Mouse (Mus musculus): ENCODE results near the gene Abt1. TPM values are rescaled to one million over a fixed set of nuclear protein-coding genes. Genes with fewer than 3 reads are reported as not detected.
"Not testable (repeated sequence)": the region's sequence is repeated elsewhere in the genome, so short reads cannot be mapped to it uniquely, and the experiment has no call there.

Abt1 gene
- polyA plus RNA-seq, 1 experiment from 2014 or later: 11.9 TPM

- H3K4me1 ChIP-seq (replicated peaks; ENCODE audit: control insufficient read depth, insufficient read depth, low read length): 0 out of 2 replicates have a peak, but pooled peaks cover 4% of the 10 kb centered on the region
- no peak overlapping the region for H3K9ac ChIP-seq (ENCODE audit: low read length)
- H3K27ac ChIP-seq (ENCODE audit: low read depth): no peak overlapping the region
- no peaks in the 10 kb centered on the region for H3K36me3 ChIP-seq (ENCODE audit: control insufficient read depth, insufficient read depth, low read length)
- no peak for ATAC-seq (replicated peaks; ENCODE audit: low FRiP score, low TSS enrichment, low read depth)
- H3K4me2 ChIP-seq (ENCODE audit: low read length): peak overlapping the region; percentile 48; the same call in 1 of the 2 replicates
- peaks cover 27% of the 10 kb centered on the region for H3K27me3 ChIP-seq (replicated peaks; ENCODE audit: control insufficient read depth, insufficient read depth, low read length)
- DNase-seq (ENCODE audit: low spot score): no peak
- peak overlapping the region; percentile 17; the same call in 1 of the 2 replicates for H3K4me3 ChIP-seq (ENCODE audit: low read depth, low read length)
- 11% methylated on average over 24 of the region's 24 CpGs for whole genome bisulfite sequencing
- no peaks in the 10 kb centered on the region; the same call in 1 of the 2 replicates for H3K9me3 ChIP-seq (ENCODE audit: control insufficient read depth, low read length)
Observed at GRCm38 (mm10) chr13:23400771-23401682, 22.6 kb downstream of the Abt1 start.

GRCm38 (mm10) chr13:23396913-23397312, 26.8 kb downstream of the Abt1 start:
- peak; percentile 68 for DNase-seq (ENCODE audit: low spot score)
- WGBS: 13% methylated on average over 14 of the region's 14 CpGs
- H3K9me3 ChIP-seq (ENCODE audit: control insufficient read depth, low read length); H3K9ac ChIP-seq (ENCODE audit: low read length); ATAC-seq (replicated peaks; ENCODE audit: low FRiP score, low TSS enrichment, low read depth); H3K27ac ChIP-seq (ENCODE audit: low read depth); H3K4me1 ChIP-seq (replicated peaks; ENCODE audit: control insufficient read depth, insufficient read depth, low read length); H3K36me3 ChIP-seq (ENCODE audit: control insufficient read depth, insufficient read depth, low read length): not testable (repeated sequence)
- Histone ChIP-seq H3K4me3 (ENCODE audit: low read depth, low read length) (peak overlapping the region; percentile 48; the same call in 1 of the 2 replicates), H3K27me3 (replicated peaks; ENCODE audit: control insufficient read depth, insufficient read depth, low read length) (peaks cover 49% of the 10 kb centered on the region), H3K4me2 (ENCODE audit: low read length) (peak overlapping the region; percentile 92; the same call in 1 of the 2 replicates)

- peak; percentile 84 for DNase-seq (ENCODE audit: low spot score)
- under 1% methylated on average over 31 of the region's 31 CpGs for WGBS
Observed at GRCm38 (mm10) chr13:23396246-23396703, 27.4 kb downstream of the Abt1 start.

DNA sequence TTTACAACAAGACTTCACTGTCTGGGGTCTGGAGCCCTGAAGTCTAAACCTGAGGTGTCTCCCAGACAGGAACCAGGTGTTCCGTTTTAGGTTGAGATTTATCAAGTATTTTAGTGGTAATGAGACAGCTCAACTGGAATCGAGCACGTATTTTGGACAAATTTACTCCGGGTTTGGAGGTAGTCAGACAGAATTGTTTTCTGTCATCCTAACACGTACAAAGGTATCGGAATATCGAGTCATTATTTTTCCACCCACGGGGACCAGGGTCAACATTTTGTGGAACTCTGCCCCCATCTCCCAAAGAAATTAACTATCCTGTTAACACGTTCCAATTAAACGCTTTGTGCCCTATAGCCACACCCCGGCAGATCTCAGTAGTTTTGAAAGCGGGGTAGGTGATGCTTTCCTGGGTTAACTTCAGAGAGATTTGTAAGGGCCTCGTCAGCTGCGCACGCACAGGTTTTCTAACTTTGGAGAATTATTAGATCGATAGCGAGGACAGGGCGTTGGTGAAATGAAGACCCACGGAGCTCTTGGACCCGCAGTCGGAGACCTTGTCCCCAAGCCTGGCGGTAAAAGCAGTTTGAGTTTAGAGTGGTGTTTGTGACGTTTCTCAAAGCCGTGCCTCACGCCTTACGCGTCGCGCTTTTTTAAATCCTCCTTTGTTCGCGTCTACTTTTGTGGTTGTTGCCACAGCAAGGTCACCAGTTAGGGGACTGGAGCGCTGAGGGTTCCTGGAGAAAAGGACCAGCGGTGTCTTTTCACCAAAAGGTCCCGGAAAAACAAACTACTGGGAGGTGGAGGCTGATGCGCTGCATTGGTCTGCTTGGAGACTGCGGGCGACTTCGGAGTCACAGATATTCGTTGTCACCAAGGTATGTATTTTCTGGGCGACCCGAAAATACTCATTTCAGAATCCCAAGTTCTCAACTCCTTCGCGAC, 28.1 kb downstream of the Abt1 start:
- Histone ChIP-seq H3K9ac (ENCODE audit: low read length) (0 out of 2 replicates have a peak overlapping the region, but pooled peaks have one; percentile 22), H3K9me3 (ENCODE audit: control insufficient read depth, low read length) (no peaks in the 10 kb centered on the region), H3K4me3 (ENCODE audit: low read depth, low read length) (peak overlapping the region; percentile 48), H3K4me1 (replicated peaks; ENCODE audit: control insufficient read depth, insufficient read depth, low read length) (0 out of 2 replicates have a peak, but pooled peaks cover 10% of the 10 kb centered on the region), H3K4me2 (ENCODE audit: low read length) (peak overlapping the region; percentile 92), H3K27ac (ENCODE audit: low read depth) (no peak overlapping the region), H3K36me3 (ENCODE audit: control insufficient read depth, insufficient read depth, low read length) (no peaks in the 10 kb centered on the region), H3K27me3 (replicated peaks; ENCODE audit: control insufficient read depth, insufficient read depth, low read length) (peaks cover 53% of the 10 kb centered on the region)
- 4% methylated on average over 43 of the region's 43 CpGs for WGBS
- ATAC-seq (replicated peaks; ENCODE audit: low FRiP score, low TSS enrichment, low read depth): no peak
- DNase-seq (ENCODE audit: low spot score): peak; percentile 78

More at GRCm38 (mm10) chr13:23396246-23396703, 27.4 kb downstream of the Abt1 start:
- Histone ChIP-seq H3K9ac (ENCODE audit: low read length) (peak overlapping the region; percentile 3; the same call in 1 of the 2 replicates), H3K4me3 (ENCODE audit: low read depth, low read length) (peak overlapping the region; percentile 48), H3K27me3 (replicated peaks; ENCODE audit: control insufficient read depth, insufficient read depth, low read length) (peaks cover 53% of the 10 kb centered on the region), H3K27ac (ENCODE audit: low read depth) (no peak overlapping the region), H3K4me2 (ENCODE audit: low read length) (peak overlapping the region; percentile 92), H3K4me1 (replicated peaks; ENCODE audit: control insufficient read depth, insufficient read depth, low read length) (0 out of 2 replicates have a peak, but pooled peaks cover 10% of the 10 kb centered on the region), H3K36me3 (ENCODE audit: control insufficient read depth, insufficient read depth, low read length) (no peaks in the 10 kb centered on the region), H3K9me3 (ENCODE audit: control insufficient read depth, low read length) (no peaks in the 10 kb centered on the region; the same call in 1 of the 2 replicates)
- ATAC-seq (replicated peaks; ENCODE audit: low FRiP score, low TSS enrichment, low read depth): no peak

DNA sequence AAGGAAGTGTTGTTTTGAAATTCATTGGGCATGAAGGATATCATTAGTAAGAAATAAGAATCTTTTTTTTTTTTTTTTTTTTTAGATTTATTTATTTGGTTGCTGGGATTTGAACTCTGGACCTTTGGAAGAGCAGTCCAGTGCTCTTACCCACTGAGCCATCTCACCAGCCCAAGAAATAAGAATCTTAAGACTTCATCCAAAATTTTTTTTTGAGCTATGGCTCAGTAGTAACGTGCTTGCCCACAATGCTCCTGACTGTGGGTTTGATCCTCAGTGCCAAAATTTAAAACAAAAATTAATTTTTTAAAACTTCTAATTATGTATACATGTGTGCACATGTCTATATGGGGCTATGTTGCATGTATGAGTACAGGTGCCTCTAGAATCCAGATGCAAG, 36.1 kb downstream of the Abt1 start:
- no peak for DNase-seq (ENCODE audit: low spot score)
- Histone ChIP-seq H3K36me3 (ENCODE audit: control insufficient read depth, insufficient read depth, low read length) (no peaks in the 10 kb centered on the region), H3K4me3 (ENCODE audit: low read depth, low read length) (no peak overlapping the region), H3K27me3 (replicated peaks; ENCODE audit: control insufficient read depth, insufficient read depth, low read length) (0 out of 2 replicates have a peak, but pooled peaks cover 6% of the 10 kb centered on the region), H3K9ac (ENCODE audit: low read length) (no peak overlapping the region), H3K27ac (ENCODE audit: low read depth) (no peak overlapping the region), H3K4me1 (replicated peaks; ENCODE audit: control insufficient read depth, insufficient read depth, low read length) (no peaks in the 10 kb centered on the region), H3K9me3 (ENCODE audit: control insufficient read depth, low read length) (no peaks in the 10 kb centered on the region), H3K4me2 (ENCODE audit: low read length) (no peak overlapping the region)
- ATAC-seq (replicated peaks; ENCODE audit: low FRiP score, low TSS enrichment, low read depth): no peak
- WGBS: 87% methylated on average over 1 of the region's 1 CpGs

DNA sequence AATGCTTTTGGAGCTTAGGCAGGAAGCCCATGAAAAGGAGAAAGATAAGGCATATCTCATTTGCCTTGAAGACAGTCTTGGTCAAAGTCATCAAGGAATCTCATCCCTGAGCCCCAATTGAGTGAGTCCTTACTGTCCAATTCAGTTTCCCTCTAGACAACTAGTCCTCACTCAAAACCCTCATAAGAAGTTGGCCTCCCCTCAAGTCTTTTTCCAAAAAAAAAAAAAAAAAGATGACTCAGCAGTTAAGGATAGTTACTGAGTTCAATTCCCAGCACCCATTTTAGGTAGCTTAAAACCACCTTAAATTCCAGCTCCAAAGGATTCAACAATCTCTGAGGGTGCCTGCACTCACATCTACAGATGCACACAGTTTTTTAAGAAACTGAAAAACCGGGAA, 40.5 kb downstream of the Abt1 start:
- no peak overlapping the region for H3K4me2 ChIP-seq (ENCODE audit: low read length)
- ATAC-seq (replicated peaks; ENCODE audit: low FRiP score, low TSS enrichment, low read depth): no peak
- no peak overlapping the region for H3K9ac ChIP-seq (ENCODE audit: low read length)
- no peaks in the 10 kb centered on the region for H3K4me1 ChIP-seq (replicated peaks; ENCODE audit: control insufficient read depth, insufficient read depth, low read length)
- no peak for DNase-seq (ENCODE audit: low spot score)
- H3K9me3 ChIP-seq (ENCODE audit: control insufficient read depth, low read length): no peaks in the 10 kb centered on the region
- no peaks in the 10 kb centered on the region for H3K27me3 ChIP-seq (replicated peaks; ENCODE audit: control insufficient read depth, insufficient read depth, low read length)
- H3K4me3 ChIP-seq (ENCODE audit: low read depth, low read length): no peak overlapping the region
- no peaks in the 10 kb centered on the region for H3K36me3 ChIP-seq (ENCODE audit: control insufficient read depth, insufficient read depth, low read length)
- WGBS: 74% methylated on average over 1 of the region's 1 CpGs
- no peak overlapping the region for H3K27ac ChIP-seq (ENCODE audit: low read depth)

DNA sequence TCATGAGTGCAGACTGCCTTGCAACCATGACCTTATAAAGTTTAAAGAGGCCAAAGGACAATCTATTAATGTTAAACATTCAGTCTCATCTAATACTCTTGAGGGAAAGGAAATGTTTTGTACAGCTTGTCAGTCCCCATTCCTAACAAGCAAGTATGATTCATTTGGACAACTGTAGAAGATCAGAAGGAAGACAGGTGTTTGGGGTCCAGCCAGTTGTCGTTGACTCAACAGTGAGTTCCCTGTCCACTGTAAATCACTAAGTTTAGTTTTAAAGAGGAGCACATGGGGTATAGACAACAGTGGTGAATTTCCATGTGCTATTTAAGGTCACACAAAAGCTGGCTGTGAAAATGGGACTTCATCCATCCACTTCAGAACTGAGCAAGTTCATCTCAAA, 51.2 kb downstream of the Abt1 start:
- no peak overlapping the region for H3K9ac ChIP-seq (ENCODE audit: low read length)
- no peaks in the 10 kb centered on the region for H3K27me3 ChIP-seq (replicated peaks; ENCODE audit: control insufficient read depth, insufficient read depth, low read length)
- no peak overlapping the region for H3K4me3 ChIP-seq (ENCODE audit: low read depth, low read length)
- no peak overlapping the region for H3K27ac ChIP-seq (ENCODE audit: low read depth)
- no peak for DNase-seq (ENCODE audit: low spot score)
- ATAC-seq (replicated peaks; ENCODE audit: low FRiP score, low TSS enrichment, low read depth): no peak
- WGBS: 58% methylated on average over 1 of the region's 1 CpGs
- H3K4me1 ChIP-seq (replicated peaks; ENCODE audit: control insufficient read depth, insufficient read depth, low read length): peaks cover 10% of the 10 kb centered on the region
- H3K36me3 ChIP-seq (ENCODE audit: control insufficient read depth, insufficient read depth, low read length): peaks cover under 1% of the 10 kb centered on the region
- H3K9me3 ChIP-seq (ENCODE audit: control insufficient read depth, low read length): no peaks in the 10 kb centered on the region
- H3K4me2 ChIP-seq (ENCODE audit: low read length): no peak overlapping the region

DNA sequence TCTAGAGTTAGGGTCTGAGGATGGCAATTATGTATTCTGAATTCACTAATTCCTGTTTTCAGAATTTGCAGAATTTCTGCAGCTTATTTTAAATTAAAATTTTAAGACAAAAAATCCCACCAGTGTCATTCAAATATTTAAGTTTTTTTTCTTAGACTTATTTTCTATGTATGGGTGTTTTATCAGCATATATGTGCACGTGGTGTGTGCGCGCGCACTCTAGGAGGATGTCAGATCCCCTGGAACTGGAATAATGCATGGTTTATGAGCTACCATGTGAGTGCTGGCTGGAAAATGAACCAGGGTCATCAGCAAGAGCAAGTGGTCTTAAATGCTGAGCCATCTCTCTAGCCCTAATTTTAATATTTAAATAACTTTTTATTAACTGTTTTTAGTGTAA, 53.6 kb downstream of the Abt1 start:
- H3K4me3 ChIP-seq (ENCODE audit: low read depth, low read length): no peak overlapping the region

More for the DNA sequence above, 53.6 kb downstream of the Abt1 start:
- no peak overlapping the region for H3K9ac ChIP-seq (ENCODE audit: low read length)
- H3K27me3 ChIP-seq (replicated peaks; ENCODE audit: control insufficient read depth, insufficient read depth, low read length): no peaks in the 10 kb centered on the region
- H3K9me3 ChIP-seq (ENCODE audit: control insufficient read depth, low read length): no peaks in the 10 kb centered on the region
- H3K36me3 ChIP-seq (ENCODE audit: control insufficient read depth, insufficient read depth, low read length): peaks cover 8% of the 10 kb centered on the region
- 93% methylated on average over 4 of the region's 4 CpGs for WGBS
- H3K4me1 ChIP-seq (replicated peaks; ENCODE audit: control insufficient read depth, insufficient read depth, low read length): peaks cover 21% of the 10 kb centered on the region
- no peak overlapping the region for H3K27ac ChIP-seq (ENCODE audit: low read depth)
- DNase-seq (ENCODE audit: low spot score): no peak
- peak overlapping the region; percentile 82 for H3K4me2 ChIP-seq (ENCODE audit: low read length)
- ATAC-seq (replicated peaks; ENCODE audit: low FRiP score, low TSS enrichment, low read depth): no peak
